Mouse (Mus musculus) forebrain, postnatal 0 days (tissue): ENCODE data around the gene Hoxa3. TPM values are rescaled to one million over a fixed set of nuclear protein-coding genes. Genes with fewer than 3 reads are reported as not detected.

Source experiments
- ATAC-seq: fragments of 200-750 bp; cut with Nextera tagmentation; 2 replicates; pipeline ENCODE4 v1.8.0; 2017; ENCODE audit warnings: mild to moderate bottlenecking, moderate library complexity
- DNase-seq: peaks from one replicate; pipeline ENCODE4 v3.0.0-alpha.2; 2015
- H3K27ac ChIP-seq: fragments of 300-500 bp; sonication (generic); 2 replicates; pipeline ENCODE4 v1.5.1; 2014; ENCODE audit warnings: low read depth, mild to moderate bottlenecking, antibody characterized with exemption, low read length, moderate library complexity, mixed read lengths
- H3K27me3 ChIP-seq: fragments of 300-500 bp; sonication (generic); 2 replicates; pipeline ENCODE4 v1.6.1; 2014; ENCODE audit warnings: mild to moderate bottlenecking, low read length, mixed read lengths; ENCODE audit not compliant: insufficient read depth
- H3K36me3 ChIP-seq: fragments of 300-500 bp; sonication (generic); 2 replicates; pipeline ENCODE4 v1.6.1; 2014; ENCODE audit warnings: mild to moderate bottlenecking, moderate library complexity; ENCODE audit not compliant: insufficient read depth
- H3K4me1 ChIP-seq: fragments of 300-500 bp; sonication (generic); 2 replicates; pipeline ENCODE4 v1.6.1; 2014; ENCODE audit warnings: antibody characterized with exemption; ENCODE audit not compliant: insufficient read depth
- H3K4me2 ChIP-seq: fragments of 300-500 bp; sonication (generic); 2 replicates; pipeline ENCODE4 v1.6.1; 2014; ENCODE audit warnings: low read depth, mild to moderate bottlenecking, moderate library complexity
- H3K4me3 ChIP-seq: fragments of 300-500 bp; sonication (generic); 2 replicates; pipeline ENCODE4 v1.5.1; 2014; ENCODE audit warnings: low read depth, low read length, mixed read lengths
- H3K9ac ChIP-seq: fragments of 300-500 bp; sonication (generic); 2 replicates; pipeline ENCODE4 v1.6.1; 2014; ENCODE audit warnings: mild to moderate bottlenecking
- H3K9me3 ChIP-seq: fragments of 300-500 bp; sonication (generic); 2 replicates; pipeline ENCODE4 v1.6.1; 2016; ENCODE audit warnings: low read length
- CTCF ChIP-seq: sonication (generic); IDR thresholded peaks from 2 replicates; pipeline ENCODE4 v1.5.1; 2016; ENCODE audit warnings: antibody characterized with exemption, control low read depth, low read depth
- WGBS: fragments of 180-500 bp; shearing (Covaris S2); extraction: QIAGEN DNeasy Blood & Tissue Kit; methylation state at CpG from one replicate; pipeline ENCODE4 v1.1.7; 2014; 5-methylcytosine and 5-hydroxymethylcytosine counted together
- polyA plus RNA-seq: library from polyadenylated mRNA; unstranded; fragments of >200 nt; fragmentation: Nextera tagmentation; extraction: Ambion mirVana; gene quantifications from 2 replicates; pipeline ENCODE4 v1.2.1, GENCODE M21; 2015
- total RNA-seq: library from RNA; depleted of rRNA; stranded (reverse); fragments of >200 nt; gene quantifications from 2 replicates; pipeline ENCODE4 v1.2.3, GENCODE M21; 2014

Gene Hoxa3
- total and polyA plus RNA-seq, 2 experiments from 2014 or later: not detected

GRCm38 (mm10) chr6:52190410-52190809, 22.7 kb downstream of the Hoxa3 start:
- Histone ChIP-seq H3K27ac (no peak overlapping the region), H3K9ac (no peak overlapping the region), H3K4me3 (no peak overlapping the region), H3K27me3 (peaks cover 99% of the 10 kb centered on the region), H3K4me2 (no peak overlapping the region), H3K9me3 (no peaks in the 10 kb centered on the region), H3K4me1 (no peaks in the 10 kb centered on the region), H3K36me3 (no peaks in the 10 kb centered on the region)
- no peak for TF ChIP-seq CTCF
- WGBS: under 1% methylated on average over 23 of the region's 23 CpGs
- DNase-seq: no peak
- no peak for ATAC-seq

GRCm38 (mm10) chr6:52189909-52190308, 23.2 kb downstream of the Hoxa3 start:
- Histone ChIP-seq H3K27me3 (peaks cover 99% of the 10 kb centered on the region), H3K9me3 (no peaks in the 10 kb centered on the region), H3K4me2 (no peak overlapping the region), H3K4me1 (no peaks in the 10 kb centered on the region), H3K36me3 (no peaks in the 10 kb centered on the region), H3K4me3 (no peak overlapping the region), H3K27ac (no peak overlapping the region), H3K9ac (no peak overlapping the region)
- DNase-seq (no peak), ATAC-seq (no peak)
- TF ChIP-seq CTCF: no peak
- 3% methylated on average over 8 of the region's 8 CpGs for WGBS

- WGBS: 5% methylated on average over 5 of the region's 5 CpGs
- DNase-seq (no peak), ATAC-seq (no peak)
- no peak overlapping the region for H3K27ac ChIP-seq
- H3K4me1 ChIP-seq: no peaks in the 10 kb centered on the region
- no peaks in the 10 kb centered on the region for H3K9me3 ChIP-seq
- peaks cover 99% of the 10 kb centered on the region for H3K27me3 ChIP-seq
- no peak overlapping the region for H3K4me2 ChIP-seq
- H3K4me3 ChIP-seq: no peak overlapping the region
- H3K36me3 ChIP-seq: no peaks in the 10 kb centered on the region
- TF ChIP-seq CTCF: no peak
- no peak overlapping the region for H3K9ac ChIP-seq
These were observed 24.0 kb downstream of the Hoxa3 start for GRCm38 (mm10) chr6:52189172-52189591.

GRCm38 (mm10) chr6:52186500-52186899, 26.6 kb downstream of the Hoxa3 start:
- H3K4me2 ChIP-seq: no peak overlapping the region
- ATAC-seq: no peak
- no peak overlapping the region for H3K9ac ChIP-seq
- H3K4me3 ChIP-seq: no peak overlapping the region
- no peaks in the 10 kb centered on the region for H3K4me1 ChIP-seq
- WGBS: 5% methylated on average over 1 of the region's 1 CpGs
- H3K27me3 ChIP-seq: peaks cover 100% of the 10 kb centered on the region
- no peak overlapping the region for H3K27ac ChIP-seq
- TF ChIP-seq CTCF: no peak
- DNase-seq: no peak
- no peaks in the 10 kb centered on the region for H3K9me3 ChIP-seq
- no peaks in the 10 kb centered on the region for H3K36me3 ChIP-seq

- H3K27ac ChIP-seq: no peak overlapping the region
- H3K9me3 ChIP-seq: no peaks in the 10 kb centered on the region
- no peaks in the 10 kb centered on the region for H3K4me1 ChIP-seq
- ATAC-seq (no peak), DNase-seq (no peak)
- no peak overlapping the region for H3K9ac ChIP-seq
- no peak overlapping the region for H3K4me3 ChIP-seq
- no peak overlapping the region for H3K4me2 ChIP-seq
- H3K27me3 ChIP-seq: peaks cover 100% of the 10 kb centered on the region
- 11% methylated on average over 3 of the region's 3 CpGs for WGBS
- TF ChIP-seq CTCF: no peak
- no peaks in the 10 kb centered on the region for H3K36me3 ChIP-seq
These were observed 27.3 kb downstream of the Hoxa3 start for GRCm38 (mm10) chr6:52185834-52186233.

GRCm38 (mm10) chr6:52185222-52185621, 27.9 kb downstream of the Hoxa3 start:
- Histone ChIP-seq H3K27me3 (peaks cover 100% of the 10 kb centered on the region), H3K36me3 (no peaks in the 10 kb centered on the region), H3K9ac (no peak overlapping the region), H3K4me2 (no peak overlapping the region), H3K9me3 (no peaks in the 10 kb centered on the region), H3K4me3 (no peak overlapping the region), H3K27ac (no peak overlapping the region), H3K4me1 (no peaks in the 10 kb centered on the region)
- no peak for TF ChIP-seq CTCF
- no peak for ATAC-seq
- no peak for DNase-seq
- WGBS: 1% methylated on average over 19 of the region's 19 CpGs

- DNase-seq (no peak), ATAC-seq (no peak)
- no peaks in the 10 kb centered on the region for H3K4me1 ChIP-seq
- no peak overlapping the region for H3K4me3 ChIP-seq
- H3K27ac ChIP-seq: no peak overlapping the region
- no peaks in the 10 kb centered on the region for H3K9me3 ChIP-seq
- no peaks in the 10 kb centered on the region for H3K36me3 ChIP-seq
- no peak for TF ChIP-seq CTCF
- H3K9ac ChIP-seq: no peak overlapping the region
- peaks cover 100% of the 10 kb centered on the region for H3K27me3 ChIP-seq
- WGBS: 1% methylated on average over 6 of the region's 6 CpGs
- no peak overlapping the region for H3K4me2 ChIP-seq
These were observed 28.5 kb downstream of the Hoxa3 start for GRCm38 (mm10) chr6:52184668-52185067.
